Mouse (Mus musculus) forebrain, postnatal 0 days (tissue): Measurements from ENCODE around the gene Tmem33. TPM values are rescaled to one million over a fixed set of nuclear protein-coding genes. Genes with fewer than 3 reads are reported as not detected.

Experiments used
- ATAC-seq: fragments of 200-750 bp; cut with Nextera tagmentation; 2 replicates; pipeline ENCODE4 v1.8.0; 2017; ENCODE audit warnings: mild to moderate bottlenecking, moderate library complexity
- DNase-seq: peaks from one replicate; pipeline ENCODE4 v3.0.0-alpha.2; 2015
- H3K27ac ChIP-seq: fragments of 300-500 bp; sonication (generic); 2 replicates; pipeline ENCODE4 v1.5.1; 2014; ENCODE audit warnings: low read depth, mild to moderate bottlenecking, antibody characterized with exemption, low read length, moderate library complexity, mixed read lengths
- H3K27me3 ChIP-seq: fragments of 300-500 bp; sonication (generic); 2 replicates; pipeline ENCODE4 v1.6.1; 2014; ENCODE audit warnings: mild to moderate bottlenecking, low read length, mixed read lengths; ENCODE audit not compliant: insufficient read depth
- H3K36me3 ChIP-seq: fragments of 300-500 bp; sonication (generic); 2 replicates; pipeline ENCODE4 v1.6.1; 2014; ENCODE audit warnings: mild to moderate bottlenecking, moderate library complexity; ENCODE audit not compliant: insufficient read depth
- H3K4me1 ChIP-seq: fragments of 300-500 bp; sonication (generic); 2 replicates; pipeline ENCODE4 v1.6.1; 2014; ENCODE audit warnings: antibody characterized with exemption; ENCODE audit not compliant: insufficient read depth
- H3K4me2 ChIP-seq: fragments of 300-500 bp; sonication (generic); 2 replicates; pipeline ENCODE4 v1.6.1; 2014; ENCODE audit warnings: low read depth, mild to moderate bottlenecking, moderate library complexity
- H3K4me3 ChIP-seq: fragments of 300-500 bp; sonication (generic); 2 replicates; pipeline ENCODE4 v1.5.1; 2014; ENCODE audit warnings: low read depth, low read length, mixed read lengths
- H3K9ac ChIP-seq: fragments of 300-500 bp; sonication (generic); 2 replicates; pipeline ENCODE4 v1.6.1; 2014; ENCODE audit warnings: mild to moderate bottlenecking
- H3K9me3 ChIP-seq: fragments of 300-500 bp; sonication (generic); 2 replicates; pipeline ENCODE4 v1.6.1; 2016; ENCODE audit warnings: low read length
- CTCF ChIP-seq: sonication (generic); IDR thresholded peaks from 2 replicates; pipeline ENCODE4 v1.5.1; 2016; ENCODE audit warnings: antibody characterized with exemption, control low read depth, low read depth
- WGBS: fragments of 180-500 bp; shearing (Covaris S2); extraction: QIAGEN DNeasy Blood & Tissue Kit; methylation state at CpG from one replicate; pipeline ENCODE4 v1.1.7; 2014; 5-methylcytosine and 5-hydroxymethylcytosine counted together
- polyA plus RNA-seq: library from polyadenylated mRNA; unstranded; fragments of >200 nt; fragmentation: Nextera tagmentation; extraction: Ambion mirVana; gene quantifications from 2 replicates; pipeline ENCODE4 v1.2.1, GENCODE M21; 2015
- total RNA-seq: library from RNA; depleted of rRNA; stranded (reverse); fragments of >200 nt; gene quantifications from 2 replicates; pipeline ENCODE4 v1.2.3, GENCODE M21; 2014

The Tmem33 gene
- total and polyA plus RNA-seq, 2 experiments from 2014 or later, result 52.5 to 73.1 TPM

DNA sequence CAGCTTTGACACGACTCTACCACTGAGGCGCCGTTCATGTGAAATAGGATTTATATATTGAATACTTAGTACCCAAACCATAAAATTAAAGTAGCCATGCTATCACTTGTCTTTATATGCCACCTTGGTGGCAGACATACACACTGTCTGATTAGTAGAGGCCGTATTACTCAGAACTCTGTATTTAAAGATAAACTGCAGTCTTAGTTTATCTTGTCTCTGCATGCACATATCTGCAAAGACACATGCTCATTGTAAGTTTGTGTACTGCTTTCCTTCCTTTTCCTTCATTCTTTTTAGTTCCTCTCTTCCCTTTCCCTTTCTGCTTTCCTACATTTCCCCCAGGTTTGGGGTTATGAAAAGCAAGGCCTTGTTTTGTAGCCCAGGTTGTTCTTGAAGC is 20.0 kb downstream of the Tmem33 start:
- ATAC-seq, result no peak
- WGBS, result 97% methylated on average over 4 of the region's 4 CpGs

DNA sequence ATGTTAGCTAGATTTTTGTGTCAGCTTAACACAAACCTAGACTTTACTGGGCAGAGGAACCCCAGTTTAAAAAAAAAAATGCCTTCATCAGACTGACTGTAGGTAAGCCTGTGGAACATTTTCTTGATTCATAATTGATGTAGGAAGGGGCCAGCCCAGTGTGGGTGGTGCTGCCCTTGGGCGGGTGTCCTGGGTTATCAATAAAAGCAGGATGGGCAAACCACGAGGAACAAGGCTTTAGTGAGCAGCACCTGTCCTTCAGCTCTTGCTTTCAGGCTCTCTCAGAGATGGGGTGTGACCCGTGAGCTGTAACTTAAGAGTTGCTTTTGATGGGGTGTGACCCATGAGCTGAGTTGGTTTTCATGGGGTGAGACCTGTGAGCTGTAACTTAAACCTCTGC is 34.7 kb downstream of the Tmem33 start:
- Histone ChIP-seq H3K4me1 (no peaks in the 10 kb centered on the region), H3K4me3 (no peak overlapping the region), H3K9me3 (no peaks in the 10 kb centered on the region), H3K27ac (no peak overlapping the region), H3K9ac (no peak overlapping the region), H3K4me2 (no peak overlapping the region), H3K36me3 (0 out of 2 replicates have a peak, but pooled peaks cover 4% of the 10 kb centered on the region), H3K27me3 (no peaks in the 10 kb centered on the region)
- DNase-seq, result no peak
- no peak for TF ChIP-seq CTCF
- ATAC-seq, result no peak
- 89% methylated on average over 3 of the region's 3 CpGs for WGBS

More for the DNA sequence above, 20.0 kb downstream of the Tmem33 start:
- H3K4me2 ChIP-seq, result no peak overlapping the region
- no peak overlapping the region for H3K27ac ChIP-seq
- TF ChIP-seq CTCF, result no peak
- H3K4me1 ChIP-seq, result no peaks in the 10 kb centered on the region
- no peaks in the 10 kb centered on the region for H3K9me3 ChIP-seq
- H3K27me3 ChIP-seq, result no peaks in the 10 kb centered on the region
- peaks cover 14% of the 10 kb centered on the region for H3K36me3 ChIP-seq
- H3K9ac ChIP-seq, result no peak overlapping the region
- H3K4me3 ChIP-seq, result no peak overlapping the region
- DNase-seq, result no peak

DNA sequence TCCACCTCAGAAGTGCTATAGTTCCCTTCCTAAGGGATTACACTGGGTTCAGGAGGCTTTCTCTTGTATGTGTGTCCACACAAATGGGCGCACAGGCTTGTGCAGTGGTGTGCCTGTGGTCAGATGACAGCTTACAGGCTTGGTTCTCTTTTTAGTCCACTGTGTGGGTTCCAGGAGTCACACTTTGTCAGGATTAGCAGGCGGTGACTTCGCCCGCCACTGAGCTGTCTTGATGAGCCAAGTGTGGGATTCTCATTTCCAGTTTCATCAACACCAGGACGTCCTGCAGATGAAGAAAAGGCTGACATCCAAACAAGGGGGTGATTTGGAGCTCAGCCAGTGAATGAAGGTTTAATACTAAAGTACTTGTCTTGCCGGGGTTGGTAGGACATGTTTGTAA is 35.3 kb downstream of the Tmem33 start:
- ATAC-seq, result no peak
- Histone ChIP-seq H3K4me3 (no peak overlapping the region), H3K9ac (no peak overlapping the region), H3K27me3 (no peaks in the 10 kb centered on the region), H3K9me3 (no peaks in the 10 kb centered on the region), H3K36me3 (0 out of 2 replicates have a peak, but pooled peaks cover 4% of the 10 kb centered on the region), H3K4me1 (no peaks in the 10 kb centered on the region), H3K4me2 (no peak overlapping the region), H3K27ac (no peak overlapping the region)
- no peak for DNase-seq
- 78% methylated on average over 6 of the region's 6 CpGs for WGBS
- no peak for TF ChIP-seq CTCF

DNA sequence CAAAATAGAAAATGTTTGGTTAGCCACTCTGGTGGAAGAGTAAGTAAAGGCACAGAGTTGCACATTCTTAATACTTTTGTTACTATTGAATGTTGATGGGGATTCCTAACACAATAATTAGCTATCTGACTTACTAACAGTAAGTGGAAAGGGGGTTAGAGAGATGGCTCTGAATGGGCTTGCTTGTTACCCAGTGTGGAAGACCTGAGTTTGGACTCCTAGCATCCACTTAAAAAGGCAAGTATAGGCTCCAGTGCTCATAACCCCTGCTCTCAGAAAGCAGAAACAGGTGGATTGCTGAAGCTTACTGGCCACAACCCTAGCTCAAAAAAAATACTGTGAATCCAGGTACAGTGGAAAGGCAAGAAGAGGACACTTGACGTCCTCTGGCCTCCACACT is 35.8 kb downstream of the Tmem33 start:
- Histone ChIP-seq H3K27me3 (no peaks in the 10 kb centered on the region), H3K9ac (no peak overlapping the region), H3K9me3 (no peaks in the 10 kb centered on the region), H3K27ac (no peak overlapping the region), H3K4me3 (no peak overlapping the region), H3K4me1 (no peaks in the 10 kb centered on the region), H3K4me2 (no peak overlapping the region), H3K36me3 (0 out of 2 replicates have a peak, but pooled peaks cover 4% of the 10 kb centered on the region)
- ATAC-seq (no peak), DNase-seq (no peak)
- TF ChIP-seq CTCF, result no peak
- 88% methylated on average over 1 of the region's 1 CpGs for WGBS

DNA sequence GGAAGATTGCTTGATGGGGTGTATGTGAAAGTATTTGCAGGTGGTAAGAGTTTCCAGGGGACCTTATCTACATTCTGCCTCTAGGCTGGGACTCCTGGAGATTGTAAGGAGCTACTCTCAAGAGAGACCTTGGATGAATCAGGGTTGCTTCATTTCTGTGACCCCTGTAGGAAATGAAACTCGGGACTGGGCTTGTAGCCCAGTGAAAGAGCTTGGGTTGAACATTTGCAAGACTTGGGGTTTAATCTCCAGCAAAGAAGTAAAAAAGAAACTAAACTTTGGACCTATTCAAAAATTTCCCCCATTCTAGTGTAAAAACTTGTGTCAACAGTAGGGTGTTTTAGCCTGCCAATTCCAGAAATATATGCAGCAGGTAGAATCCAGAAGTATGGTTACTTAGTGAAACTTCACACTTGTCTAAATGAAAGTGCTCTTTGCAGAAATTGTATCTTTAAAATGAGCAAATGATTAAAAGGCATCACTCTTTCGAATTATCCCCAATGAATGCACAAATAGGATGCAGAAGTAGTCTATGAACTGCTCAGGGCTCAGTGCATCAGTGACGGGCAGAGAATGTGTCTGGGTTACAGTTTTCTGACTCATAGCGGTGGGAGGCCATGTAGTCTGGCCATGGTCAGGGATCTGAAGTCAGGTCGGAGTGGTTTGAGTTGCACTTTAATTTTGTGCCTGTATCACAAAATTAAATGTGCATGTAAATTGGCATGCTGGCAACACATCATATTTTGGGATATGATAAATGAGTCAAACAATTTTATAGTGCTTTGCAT is 36.9 kb downstream of the Tmem33 start:
- Histone ChIP-seq H3K4me1 (no peaks in the 10 kb centered on the region), H3K27me3 (no peaks in the 10 kb centered on the region), H3K27ac (no peak overlapping the region), H3K36me3 (0 out of 2 replicates have a peak, but pooled peaks cover 4% of the 10 kb centered on the region), H3K9me3 (no peaks in the 10 kb centered on the region), H3K4me3 (no peak overlapping the region), H3K4me2 (no peak overlapping the region), H3K9ac (no peak overlapping the region)
- WGBS, result 84% methylated on average over 5 of the region's 5 CpGs
- ATAC-seq, result no peak
- TF ChIP-seq CTCF, result no peak
- no peak for DNase-seq

DNA sequence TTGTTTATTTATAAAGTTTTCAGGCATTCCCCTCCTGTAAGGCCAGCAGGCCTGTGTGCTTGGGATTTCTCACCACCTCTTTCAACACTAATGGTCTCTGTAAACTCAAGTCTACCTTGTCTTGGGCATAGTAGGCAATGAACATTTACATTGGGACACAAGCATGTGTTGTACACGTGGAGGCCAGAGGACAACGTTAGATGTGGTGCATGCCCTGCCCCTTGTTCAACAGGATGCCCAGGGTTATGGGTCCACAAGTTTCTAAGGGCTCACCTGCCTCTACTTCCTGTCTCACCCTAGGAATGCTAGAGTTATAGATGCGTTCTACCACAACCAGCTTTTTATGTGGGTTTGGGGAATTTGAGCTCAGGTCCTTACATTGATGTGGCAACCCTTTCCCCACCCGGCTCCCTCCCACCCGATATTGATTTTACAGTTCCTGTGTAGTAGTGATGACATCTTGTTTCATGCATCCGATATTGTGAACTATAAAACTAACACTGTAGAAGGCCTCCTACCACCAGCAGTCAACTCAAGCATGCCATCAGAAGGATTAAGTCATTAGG is 39.6 kb downstream of the Tmem33 start:
- Histone ChIP-seq H3K27me3 (no peaks in the 10 kb centered on the region), H3K4me3 (no peak overlapping the region), H3K9me3 (no peaks in the 10 kb centered on the region), H3K9ac (no peak overlapping the region), H3K27ac (no peak overlapping the region), H3K4me2 (no peak overlapping the region), H3K36me3 (0 out of 2 replicates have a peak, but pooled peaks cover 4% of the 10 kb centered on the region), H3K4me1 (no peaks in the 10 kb centered on the region)
- no peak for DNase-seq
- no peak for ATAC-seq
- TF ChIP-seq CTCF, result no peak
- 94% methylated on average over 6 of the region's 6 CpGs for WGBS

DNA sequence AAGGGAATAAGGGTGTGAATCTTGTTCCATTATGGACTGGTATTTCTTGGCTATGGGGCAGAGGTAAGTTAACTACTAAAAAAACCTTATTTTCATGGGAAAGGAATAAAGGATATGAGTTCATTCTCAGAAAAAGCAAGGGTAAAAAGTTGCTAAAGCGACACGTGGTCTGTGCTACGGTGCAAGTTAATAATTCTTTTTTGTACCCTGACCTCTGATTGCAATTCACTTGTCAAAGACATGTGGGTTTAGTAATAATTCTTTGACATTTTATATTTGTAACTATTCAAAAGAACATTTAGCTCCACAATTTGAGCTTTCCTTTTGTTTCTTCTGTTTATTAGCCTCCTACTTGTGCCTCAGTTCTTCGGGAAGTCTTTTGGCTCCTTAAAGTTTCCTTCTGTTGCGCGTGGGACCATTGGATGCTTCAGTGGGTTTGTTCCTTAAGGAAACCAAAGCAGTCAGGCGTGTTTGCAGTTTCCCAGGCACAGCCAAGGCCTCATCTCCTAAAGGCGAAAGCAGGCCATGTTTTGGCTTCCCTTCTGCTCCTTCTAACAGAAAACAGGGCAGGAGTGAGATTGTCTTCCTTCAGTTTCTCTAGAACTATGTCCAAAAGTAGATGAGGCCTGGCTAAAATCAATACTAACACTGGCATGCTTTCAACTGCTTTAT is 40.7 kb downstream of the Tmem33 start:
- H3K4me2 ChIP-seq, result no peak overlapping the region
- no peak for TF ChIP-seq CTCF
- no peaks in the 10 kb centered on the region for H3K36me3 ChIP-seq
- no peak overlapping the region for H3K27ac ChIP-seq
- no peaks in the 10 kb centered on the region for H3K27me3 ChIP-seq
- no peak overlapping the region for H3K4me3 ChIP-seq
- 94% methylated on average over 8 of the region's 8 CpGs for WGBS
- no peak overlapping the region for H3K9ac ChIP-seq
- no peaks in the 10 kb centered on the region for H3K9me3 ChIP-seq
- ATAC-seq, result no peak
- DNase-seq, result no peak
- no peaks in the 10 kb centered on the region for H3K4me1 ChIP-seq
